Mouse (Mus musculus) C2C12 (cell line): ENCODE measurements at regions not wholly inside any gene's neighbourhood (a gene's known extent, or its start where the extent isn't known, plus 50 kb on each side); places are given as distances from the start of the nearest gene placed in this dataset.

Source experiments
- CTCF ChIP-seq: IDR thresholded peaks from one replicate; pipeline ENCODE4 v1.5.1; 2011; ENCODE audit not compliant: control insufficient read depth, insufficient read depth, insufficient read length
- MYOG ChIP-seq: IDR thresholded peaks from one replicate; pipeline ENCODE4 v1.6.1; 2011; ENCODE audit not compliant: control insufficient read depth, insufficient read length; ENCODE audit errors: extremely low read depth
- USF1 ChIP-seq: IDR thresholded peaks from one replicate; pipeline ENCODE4 v1.6.1; 2011; ENCODE audit warnings: low read depth, mild to moderate bottlenecking, control low read depth, moderate library complexity

DNA sequence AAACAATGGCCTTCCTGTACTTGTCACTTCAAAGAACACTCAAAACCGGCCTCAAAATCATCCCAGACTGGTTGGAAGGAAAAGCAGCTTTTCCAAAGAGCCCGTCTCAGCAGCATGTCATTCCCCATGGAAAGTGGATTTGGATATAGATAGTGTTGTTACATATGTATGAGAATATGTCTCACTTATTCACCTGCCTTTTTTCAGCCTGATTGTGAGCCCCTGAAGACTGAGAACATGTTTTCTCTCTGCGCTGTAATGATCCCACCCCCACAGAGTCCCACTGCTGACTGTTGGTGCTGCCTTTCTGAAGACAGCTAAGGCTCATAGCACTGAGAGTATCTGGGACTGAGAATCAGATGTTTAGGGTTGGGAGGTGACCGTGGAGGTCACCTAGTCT, 251.9 kb upstream of the G2e3 start:
- TF ChIP-seq CTCF: no peak
- no peak for TF ChIP-seq USF1
- TF ChIP-seq MYOG: no peak
